Mouse (Mus musculus): Measurements from ENCODE around the gene Itpr1. TPM values are rescaled to one million over a fixed set of nuclear protein-coding genes. Genes with fewer than 3 reads are reported as not detected.

Gene Itpr1
- polyA plus RNA-seq, 1 experiment = 4.7 TPM

DNA sequence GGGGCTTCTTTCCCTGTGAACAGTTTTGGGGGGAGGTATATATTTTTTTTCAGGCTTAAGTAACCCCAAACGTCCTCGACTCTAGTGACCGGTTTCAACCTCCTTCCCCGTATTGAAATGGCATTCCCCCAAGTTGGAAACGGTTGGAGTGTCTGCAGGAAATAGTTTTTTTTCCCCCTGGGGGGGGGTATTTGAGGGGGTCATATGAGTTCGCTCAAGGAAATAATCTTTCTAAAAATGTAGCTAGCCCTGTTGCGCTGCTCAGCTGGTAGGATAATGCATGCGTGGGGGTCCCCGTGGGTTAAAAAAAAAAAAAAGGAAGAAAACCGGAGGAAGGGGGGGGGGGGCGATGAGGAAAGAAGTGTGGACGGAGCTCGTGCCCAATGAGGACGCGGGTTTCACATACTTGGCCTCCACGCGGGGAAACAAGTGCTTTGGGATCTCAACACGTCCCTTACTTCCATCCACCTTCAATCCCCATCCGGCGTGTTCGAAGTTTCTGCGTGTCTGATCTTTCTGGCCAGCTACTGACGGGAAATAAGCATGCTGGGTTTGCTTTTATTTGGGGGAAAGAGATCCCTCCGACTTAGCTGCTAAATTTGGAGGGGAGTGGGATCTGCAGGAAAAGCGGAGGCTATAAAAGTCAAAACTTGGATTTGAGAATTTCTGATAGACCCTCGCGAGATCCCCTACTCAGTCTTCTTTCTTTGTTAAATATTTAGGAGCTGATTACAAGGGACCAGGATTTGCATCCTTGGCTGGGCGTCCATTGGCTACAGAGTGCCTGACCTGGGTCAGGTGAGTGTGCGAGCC, 791 bp downstream of the Itpr1 start:
- no peaks in the 10 kb centered on the region; the same call in 1 of the 2 replicates for H3K4me1 ChIP-seq (ENCODE audit: control insufficient read depth, insufficient read depth, insufficient read length, low read length)
- H3K4me3 ChIP-seq (ENCODE audit: low read depth, low read length) = peak overlapping the region; percentile 81
- TF ChIP-seq POLR2A (IDR thresholded peaks at IDR 0.05; ENCODE audit: low read depth, low read length) (no peak), CTCF (IDR thresholded peaks at IDR 0.05; ENCODE audit: extremely low read depth, insufficient read length, insufficient replicate concordance, low read depth, low read length) (no peak)
- peak overlapping the region; percentile 46 for H3K27ac ChIP-seq (ENCODE audit: insufficient read depth, low read depth, low read length)
- no peaks in the 10 kb centered on the region for H3K27me3 ChIP-seq (ENCODE audit: control insufficient read depth, insufficient read depth, low read length)
- WGBS = 8% methylated on average over 29 of the region's 29 CpGs
- H3K36me3 ChIP-seq (ENCODE audit: control insufficient read depth, insufficient read depth, low read length) = 0 out of 2 replicates have a peak, but pooled peaks cover 1% of the 10 kb centered on the region

DNA sequence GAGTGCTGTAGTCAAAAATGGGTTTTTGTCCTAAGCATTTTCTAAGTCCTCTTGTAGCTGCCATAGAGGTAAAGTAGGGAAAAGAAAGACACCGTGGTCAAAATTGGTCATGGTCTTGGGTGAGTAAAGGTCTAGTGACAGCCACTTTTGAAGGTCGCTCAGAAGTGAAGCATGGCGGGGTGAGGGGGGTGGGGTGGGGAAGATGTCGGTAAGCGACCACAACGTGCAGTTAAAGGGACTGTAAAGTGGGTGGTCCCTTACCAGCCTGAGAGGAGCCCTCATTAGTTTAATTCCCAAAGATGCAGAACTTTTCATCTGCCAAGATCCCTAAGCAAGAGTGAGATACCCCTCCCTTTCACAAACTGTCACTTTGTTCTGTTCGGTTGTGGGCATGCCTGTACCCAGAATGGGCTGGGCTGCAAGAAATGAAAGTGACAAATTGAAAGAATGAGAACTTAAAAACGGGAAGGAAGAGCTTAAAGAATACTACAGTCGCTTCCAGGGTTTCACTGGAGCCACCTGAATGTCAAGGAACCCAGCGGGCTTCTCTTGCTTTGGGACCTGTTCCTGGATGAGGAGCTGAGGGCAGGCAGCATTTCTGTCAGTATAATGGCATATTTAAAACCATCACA, 1.5 kb downstream of the Itpr1 start:
- Histone ChIP-seq H3K36me3 (ENCODE audit: control insufficient read depth, insufficient read depth, low read length) (0 out of 2 replicates have a peak, but pooled peaks cover 1% of the 10 kb centered on the region), H3K27ac (ENCODE audit: insufficient read depth, low read depth, low read length) (no peak overlapping the region), H3K4me1 (ENCODE audit: control insufficient read depth, insufficient read depth, insufficient read length, low read length) (no peaks in the 10 kb centered on the region; the same call in 1 of the 2 replicates), H3K27me3 (ENCODE audit: control insufficient read depth, insufficient read depth, low read length) (no peaks in the 10 kb centered on the region), H3K4me3 (ENCODE audit: low read depth, low read length) (peak overlapping the region; percentile 81)
- WGBS = 32% methylated on average over 10 of the region's 10 CpGs
- TF ChIP-seq CTCF (IDR thresholded peaks at IDR 0.05; ENCODE audit: extremely low read depth, insufficient read length, insufficient replicate concordance, low read depth, low read length) (no peak), POLR2A (IDR thresholded peaks at IDR 0.05; ENCODE audit: low read depth, low read length) (no peak)

DNA sequence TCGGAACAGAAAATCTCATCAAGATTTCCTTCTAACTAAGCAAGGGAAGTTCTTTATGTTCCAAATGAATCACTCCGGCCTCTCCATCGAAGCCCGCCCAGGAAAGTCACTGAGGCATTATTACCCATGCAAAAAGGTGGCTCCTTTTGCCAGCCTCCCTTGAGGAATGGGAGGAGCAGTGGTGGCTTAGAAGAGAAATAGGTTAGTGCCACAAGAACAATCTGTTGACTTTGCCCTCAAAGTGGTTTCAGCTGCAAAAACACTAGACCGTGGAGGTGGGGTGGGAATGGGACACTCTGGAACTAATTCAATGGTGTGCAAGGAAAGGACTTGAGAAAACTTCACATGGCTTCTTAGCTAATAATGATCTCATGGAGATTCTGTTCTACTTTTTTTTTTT, 3.2 kb downstream of the Itpr1 start:
- Histone ChIP-seq H3K4me3 (ENCODE audit: low read depth, low read length) (no peak overlapping the region), H3K27ac (ENCODE audit: insufficient read depth, low read depth, low read length) (no peak overlapping the region), H3K4me1 (ENCODE audit: control insufficient read depth, insufficient read depth, insufficient read length, low read length) (no peaks in the 10 kb centered on the region; the same call in 1 of the 2 replicates), H3K27me3 (ENCODE audit: control insufficient read depth, insufficient read depth, low read length) (no peaks in the 10 kb centered on the region), H3K36me3 (ENCODE audit: control insufficient read depth, insufficient read depth, low read length) (0 out of 2 replicates have a peak, but pooled peaks cover 1% of the 10 kb centered on the region)
- WGBS = 78% methylated on average over 5 of the region's 5 CpGs
- no peak for TF ChIP-seq POLR2A (IDR thresholded peaks at IDR 0.05; ENCODE audit: low read depth, low read length)
- no peak for TF ChIP-seq CTCF (IDR thresholded peaks at IDR 0.05; ENCODE audit: extremely low read depth, insufficient read length, insufficient replicate concordance, low read depth, low read length)

DNA sequence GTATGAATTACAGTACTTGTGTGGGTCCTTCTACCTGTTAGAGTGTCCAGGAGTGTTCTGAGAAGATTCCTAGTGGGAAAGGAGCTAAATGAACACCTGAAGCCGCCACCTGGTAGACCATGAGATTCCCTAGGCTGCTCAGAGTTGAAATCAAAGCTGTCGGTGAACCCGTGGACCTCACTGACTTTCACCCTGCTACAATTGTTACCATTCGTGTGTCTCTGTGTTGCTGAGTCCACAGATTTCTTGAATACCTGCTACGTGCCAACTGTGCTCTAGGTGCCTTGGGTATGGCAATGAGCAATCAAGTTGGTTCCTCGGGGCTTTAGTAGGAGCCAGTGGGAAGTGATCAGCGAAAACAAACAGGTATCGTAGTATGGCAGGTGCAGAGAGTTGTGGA, 3.9 kb downstream of the Itpr1 start:
- Histone ChIP-seq H3K27me3 (ENCODE audit: control insufficient read depth, insufficient read depth, low read length) (no peaks in the 10 kb centered on the region), H3K4me1 (ENCODE audit: control insufficient read depth, insufficient read depth, insufficient read length, low read length) (no peaks in the 10 kb centered on the region; the same call in 1 of the 2 replicates), H3K4me3 (ENCODE audit: low read depth, low read length) (no peak overlapping the region), H3K36me3 (ENCODE audit: control insufficient read depth, insufficient read depth, low read length) (0 out of 2 replicates have a peak, but pooled peaks cover 1% of the 10 kb centered on the region), H3K27ac (ENCODE audit: insufficient read depth, low read depth, low read length) (no peak overlapping the region)
- 86% methylated on average over 8 of the region's 8 CpGs for WGBS
- TF ChIP-seq POLR2A (IDR thresholded peaks at IDR 0.05; ENCODE audit: low read depth, low read length) = no peak
- TF ChIP-seq CTCF (IDR thresholded peaks at IDR 0.05; ENCODE audit: extremely low read depth, insufficient read length, insufficient replicate concordance, low read depth, low read length) = no peak

DNA sequence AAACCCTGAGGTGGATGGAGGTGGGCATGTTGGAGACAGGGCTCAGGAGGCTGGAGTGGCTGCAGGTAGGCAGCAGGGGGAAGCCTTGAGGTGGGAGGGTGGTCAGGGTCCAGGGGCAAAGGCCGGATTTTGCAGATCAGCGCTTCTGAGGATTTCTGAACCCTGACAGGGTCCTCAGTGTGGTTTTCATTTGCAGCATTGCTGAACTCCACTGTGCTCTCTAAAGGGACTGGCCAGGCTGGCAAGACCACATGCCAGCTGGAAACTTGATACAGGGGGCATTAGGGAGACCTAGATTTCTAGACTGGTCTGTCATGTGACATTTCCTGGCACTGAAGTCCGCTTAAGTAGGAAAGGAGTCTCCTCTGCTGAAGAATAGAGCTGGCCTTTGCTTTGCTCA, 5.1 kb downstream of the Itpr1 start:
- 0 out of 2 replicates have a peak, but pooled peaks cover 1% of the 10 kb centered on the region for H3K36me3 ChIP-seq (ENCODE audit: control insufficient read depth, insufficient read depth, low read length)
- H3K4me1 ChIP-seq (ENCODE audit: control insufficient read depth, insufficient read depth, insufficient read length, low read length) = no peaks in the 10 kb centered on the region
- H3K27me3 ChIP-seq (ENCODE audit: control insufficient read depth, insufficient read depth, low read length) = no peaks in the 10 kb centered on the region
- no peak overlapping the region for H3K4me3 ChIP-seq (ENCODE audit: low read depth, low read length)
- no peak overlapping the region for H3K27ac ChIP-seq (ENCODE audit: insufficient read depth, low read depth, low read length)
- 88% methylated on average over 3 of the region's 3 CpGs for WGBS
- no peak for TF ChIP-seq CTCF (IDR thresholded peaks at IDR 0.05; ENCODE audit: extremely low read depth, insufficient read length, insufficient replicate concordance, low read depth, low read length)
- TF ChIP-seq POLR2A (IDR thresholded peaks at IDR 0.05; ENCODE audit: low read depth, low read length) = no peak

DNA sequence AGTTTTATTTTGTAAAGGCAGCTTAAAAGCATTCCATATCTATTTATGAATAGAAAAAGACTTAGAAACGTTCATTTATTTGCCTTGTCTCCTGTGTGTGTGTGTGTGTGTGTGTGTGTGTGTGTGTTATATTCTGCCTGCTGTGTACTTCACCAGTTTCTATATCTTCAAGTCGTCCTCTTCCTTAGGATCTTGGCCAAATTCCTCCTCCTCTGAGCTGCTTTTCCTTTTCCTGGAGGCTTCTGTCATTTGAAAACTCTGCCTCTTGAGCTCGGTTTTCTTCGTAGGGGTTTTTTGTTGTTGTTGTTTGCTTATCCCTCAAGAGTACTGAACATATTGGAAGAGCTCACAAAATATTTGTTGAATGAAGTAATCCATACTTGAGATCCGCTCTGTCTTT, 9.5 kb downstream of the Itpr1 start:
- Histone ChIP-seq H3K4me3 (ENCODE audit: low read depth, low read length) (no peak overlapping the region), H3K4me1 (ENCODE audit: control insufficient read depth, insufficient read depth, insufficient read length, low read length) (peaks cover 2% of the 10 kb centered on the region; the same call in 1 of the 2 replicates), H3K27ac (ENCODE audit: insufficient read depth, low read depth, low read length) (no peak overlapping the region), H3K27me3 (ENCODE audit: control insufficient read depth, insufficient read depth, low read length) (no peaks in the 10 kb centered on the region), H3K36me3 (ENCODE audit: control insufficient read depth, insufficient read depth, low read length) (no peaks in the 10 kb centered on the region)
- TF ChIP-seq POLR2A (IDR thresholded peaks at IDR 0.05; ENCODE audit: low read depth, low read length) = no peak
- 47% methylated on average over 5 of the region's 5 CpGs for WGBS

DNA sequence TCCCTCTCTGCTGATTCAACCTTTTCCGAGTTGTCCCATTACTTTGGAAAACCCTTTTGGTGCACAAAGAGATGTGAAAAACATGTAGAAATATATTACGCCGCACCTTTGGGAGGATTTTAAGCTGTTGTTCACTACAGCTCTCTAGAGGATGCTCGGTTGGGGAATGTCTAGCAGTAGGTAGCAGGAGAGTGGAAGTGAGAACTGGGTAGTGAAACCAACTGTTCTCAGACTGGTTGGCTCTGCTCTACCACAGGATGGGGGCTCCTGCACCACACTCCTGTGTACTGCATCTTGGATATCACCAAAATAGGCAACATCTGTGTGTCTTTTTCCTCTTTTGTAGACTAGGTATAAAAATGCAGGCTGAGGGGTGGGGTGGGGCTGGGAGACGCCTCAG, 10.0 kb downstream of the Itpr1 start:
- Histone ChIP-seq H3K36me3 (ENCODE audit: control insufficient read depth, insufficient read depth, low read length) (no peaks in the 10 kb centered on the region), H3K4me1 (ENCODE audit: control insufficient read depth, insufficient read depth, insufficient read length, low read length) (peaks cover 2% of the 10 kb centered on the region; the same call in 1 of the 2 replicates), H3K27ac (ENCODE audit: insufficient read depth, low read depth, low read length) (no peak overlapping the region), H3K4me3 (ENCODE audit: low read depth, low read length) (no peak overlapping the region), H3K27me3 (ENCODE audit: control insufficient read depth, insufficient read depth, low read length) (no peaks in the 10 kb centered on the region)
- 83% methylated on average over 5 of the region's 5 CpGs for WGBS
- TF ChIP-seq CTCF (IDR thresholded peaks at IDR 0.05; ENCODE audit: extremely low read depth, insufficient read length, insufficient replicate concordance, low read depth, low read length) (no peak), POLR2A (IDR thresholded peaks at IDR 0.05; ENCODE audit: low read depth, low read length) (no peak)
